Mouse (Mus musculus) C3H10T1/2 (cell line): ENCODE data around the gene Gm5431. TPM values are rescaled to one million over a fixed set of nuclear protein-coding genes. Genes with fewer than 3 reads are reported as not detected.

Source experiments
- polyA plus RNA-seq, 2 experiments: library from polyadenylated mRNA; unstranded; fragments of >200 nt; fragmentation: generic; extraction: Trizol; gene quantifications; one replicate each; pipeline ENCODE4 v1.2.1; 2012; ENCODE audit warnings: missing spikeins in 2 of 2

Gm5431 gene
- not detected for polyA plus RNA-seq

GRCm38 (mm10) chr11:48902021-48902420 lies at the start of gene Gm5431:
Gm5431 (minus strand) TSS chr11:48902214.

GRCm38 (mm10) chr11:48946090-48946489 lies 44.1 kb upstream of the Gm5431 start, which contains the start of gene Psme2b:
Psme2b (minus strand) TSS chr11:48946190.

GRCm38 (mm10) chr11:48871201-48871772 lies 30.7 kb downstream of the Gm5431 start, which contains the start of gene Irgm1:
Irgm1 (minus strand) TSS chr11:48871683.

Other genes with a start within 250 kb of the Gm5431 start
- gene Rack1, start 101.9 kb downstream of the Gm5431 start, polyA plus RNA-seq, result 1,000 to 10,000 TPM; 2,834 to 7,792 TPM
- gene Trim41, start 84.9 kb downstream of the Gm5431 start, polyA plus RNA-seq, result 10 to 100 TPM; 10.3 to 37.4 TPM
- gene Trim7, start 76.1 kb downstream of the Gm5431 start, polyA plus RNA-seq, result 1 to 10 TPM; 2.9 to 5.3 TPM
- 10 to 100 TPM in 1 of 2 experiments, 1 to 10 TPM in 1; 9.8 to 15.3 TPM for gene Gm12184, start 75.6 kb downstream of the Gm5431 start, polyA plus RNA-seq
- 10 to 100 TPM in 1 of 2 experiments, 1 to 10 TPM in 1; 3.1 to 23.0 TPM for gene Irgm1, start 30.5 kb downstream of the Gm5431 start, polyA plus RNA-seq
- gene Psme2b, start 44.0 kb upstream of the Gm5431 start, polyA plus RNA-seq, result 10 to 100 TPM in 1 of 2 experiments, 1 to 10 TPM in 1; 7.7 to 13.0 TPM
- under 1 TPM in 1 of 2 experiments, not detected in 1; 0.19 TPM for gene Olfr56, start 76.7 kb upstream of the Gm5431 start, polyA plus RNA-seq
- gene 9930111J21Rik1, start 77.2 kb upstream of the Gm5431 start, polyA plus RNA-seq, result under 1 TPM; 0.01 to 0.17 TPM
- under 1 TPM; 0.01 to 0.14 TPM for gene Gm12185, start 90.0 kb upstream of the Gm5431 start, polyA plus RNA-seq
- under 1 TPM; 0.08 to 0.67 TPM for gene Tgtp1, start 92.0 kb upstream of the Gm5431 start, polyA plus RNA-seq
- gene 9930111J21Rik2, start 149.0 kb upstream of the Gm5431 start, polyA plus RNA-seq, result under 1 TPM; 0.14 to 0.39 TPM
- 1 to 10 TPM in 1 of 2 experiments, under 1 TPM in 1; 0.13 to 2.0 TPM for gene Tgtp2, start 162.0 kb upstream of the Gm5431 start, polyA plus RNA-seq
- gene Ifi47, start 174.4 kb upstream of the Gm5431 start, polyA plus RNA-seq, result 10 to 100 TPM in 1 of 2 experiments, under 1 TPM in 1; 0.40 to 15.3 TPM
- gene Olfr1396, start 212.7 kb upstream of the Gm5431 start, polyA plus RNA-seq, result not detected
- gene Olfr1395, start 240.1 kb upstream of the Gm5431 start, polyA plus RNA-seq, result not detected